Mouse (Mus musculus): ENCODE measurements around the gene Lamc1. TPM values are rescaled to one million over a fixed set of nuclear protein-coding genes. Genes with fewer than 3 reads are reported as not detected.

Gene Lamc1
- polyA plus RNA-seq (2012; rRNA removed): 13.0 and 15.7 TPM in 2 replicates

DNA sequence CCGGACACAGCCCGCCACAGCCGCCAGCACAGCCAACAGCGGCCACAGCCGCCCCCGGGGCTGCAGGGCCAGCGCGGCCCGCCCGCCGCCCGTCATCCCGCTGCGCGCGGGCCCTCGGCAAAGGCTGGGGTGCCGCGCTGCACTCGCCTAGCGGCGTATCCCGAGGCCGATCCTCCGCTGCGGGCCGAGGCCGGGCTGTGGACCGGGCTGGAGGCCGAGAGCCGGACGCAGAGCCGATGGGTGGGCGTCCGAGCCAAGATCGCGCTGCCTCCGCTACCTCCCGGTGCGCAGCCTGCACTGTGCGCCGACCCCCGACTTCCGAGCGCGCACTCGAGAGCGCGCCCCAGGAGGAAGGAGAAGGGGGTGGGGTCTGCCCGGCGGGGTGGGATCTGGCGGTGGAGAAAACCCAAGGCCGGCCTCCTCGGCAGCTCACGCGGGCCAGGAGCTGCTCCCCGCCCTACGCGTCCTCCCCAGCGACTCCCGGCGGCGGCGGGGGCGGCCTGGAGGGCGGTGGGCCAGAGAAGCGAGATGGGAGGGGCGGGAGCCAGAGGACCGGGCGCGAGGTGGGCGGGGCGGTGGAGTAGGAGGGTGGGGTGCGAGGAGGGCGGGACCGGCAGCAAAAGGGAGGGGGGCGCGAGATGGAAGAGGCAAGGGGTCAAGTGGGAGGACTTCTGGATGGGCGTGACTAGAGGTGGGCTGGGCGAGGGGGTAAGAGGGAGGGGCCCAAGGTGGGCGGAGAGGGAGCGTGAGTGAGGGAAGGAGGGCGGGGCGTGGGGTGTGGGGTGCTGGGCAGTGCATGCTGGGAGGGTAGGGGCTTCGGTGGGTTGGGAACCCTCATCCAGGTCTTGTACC lies at the start of gene Lamc1:
TSS of gene Lamc1 (minus strand) at position 343 of the 852 bp plus-strand sequence.
- WGBS: under 1% methylated on average over 85 of the region's 85 CpGs
- Histone ChIP-seq H3K4me1 (ENCODE audit: control insufficient read depth, insufficient read depth, insufficient read length) (peaks cover 6% of the 10 kb centered on the region), H3K27me3 (ENCODE audit: control insufficient read depth, insufficient read depth, low read length) (no peaks in the 10 kb centered on the region; the same call in 1 of the 2 replicates), H3K27ac (ENCODE audit: insufficient read depth, low read length) (peak within 1 kb of the TSS; percentile 72), H3K36me3 (ENCODE audit: control insufficient read depth, insufficient read depth, low read length) (no peaks in the 10 kb centered on the region), H3K4me3 (ENCODE audit: extremely low read depth, insufficient read depth, insufficient read length) (peak within 1 kb of the TSS; percentile 97)
- TF ChIP-seq CTCF (IDR thresholded peaks at IDR 0.05; ENCODE audit: extremely low read depth, insufficient read depth, insufficient read length, insufficient replicate concordance) (no peak), POLR2A (IDR thresholded peaks at IDR 0.05; ENCODE audit: low read depth, low read length) (peak; percentile 35; the same call in 1 of the 2 replicates)
- peak; percentile 55 to 80 for DNase-seq (ENCODE audit: low read depth in 1 of 2, low spot score in 2 of 2)

- no peaks in the 10 kb centered on the region for H3K4me1 ChIP-seq (ENCODE audit: control insufficient read depth, insufficient read depth, insufficient read length)
- no peak overlapping the region for H3K27ac ChIP-seq (ENCODE audit: insufficient read depth, low read length)
- H3K4me3 ChIP-seq (ENCODE audit: extremely low read depth, insufficient read depth, insufficient read length): no peak overlapping the region
- no peaks in the 10 kb centered on the region for H3K27me3 ChIP-seq (ENCODE audit: control insufficient read depth, insufficient read depth, low read length)
- no peak for DNase-seq (ENCODE audit: low read depth in 1 of 2, low spot score in 2 of 2)
- TF ChIP-seq CTCF (IDR thresholded peaks at IDR 0.05; ENCODE audit: extremely low read depth, insufficient read depth, insufficient read length, insufficient replicate concordance) (no peak), POLR2A (IDR thresholded peaks at IDR 0.05; ENCODE audit: low read depth, low read length) (no peak)
- 93% methylated on average over 9 of the region's 9 CpGs for WGBS
- H3K36me3 ChIP-seq (ENCODE audit: control insufficient read depth, insufficient read depth, low read length): no peaks in the 10 kb centered on the region
These were observed 48.2 kb upstream of the Lamc1 start for GRCm38 (mm10) chr1:153380746-153381282.

DNA sequence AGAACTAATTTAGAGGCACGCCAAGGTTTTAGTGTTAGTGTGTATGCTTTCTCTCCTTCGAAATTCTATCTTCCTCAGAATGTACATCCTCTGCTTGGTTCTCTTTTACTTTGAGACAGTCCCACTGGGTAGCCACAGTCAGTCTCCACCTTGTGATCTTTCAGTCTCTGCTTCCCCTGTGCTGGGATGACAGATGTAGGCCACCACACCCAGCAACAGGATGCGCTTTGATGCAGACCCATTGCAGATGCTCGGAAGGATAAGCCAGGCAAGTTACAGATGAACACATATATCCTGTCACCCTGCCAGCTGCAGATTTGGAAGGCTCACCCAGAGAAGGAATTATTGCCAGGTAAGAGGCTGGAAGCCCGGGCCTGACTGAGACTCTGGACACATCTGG lies 47.2 kb upstream of the Lamc1 start:
- Histone ChIP-seq H3K27ac (ENCODE audit: insufficient read depth, low read length) (no peak overlapping the region), H3K36me3 (ENCODE audit: control insufficient read depth, insufficient read depth, low read length) (no peaks in the 10 kb centered on the region), H3K4me1 (ENCODE audit: control insufficient read depth, insufficient read depth, insufficient read length) (no peaks in the 10 kb centered on the region), H3K27me3 (ENCODE audit: control insufficient read depth, insufficient read depth, low read length) (no peaks in the 10 kb centered on the region), H3K4me3 (ENCODE audit: extremely low read depth, insufficient read depth, insufficient read length) (no peak overlapping the region)
- WGBS: 75% methylated on average over 5 of the region's 5 CpGs
- TF ChIP-seq POLR2A (IDR thresholded peaks at IDR 0.05; ENCODE audit: low read depth, low read length) (no peak), CTCF (IDR thresholded peaks at IDR 0.05; ENCODE audit: extremely low read depth, insufficient read depth, insufficient read length, insufficient replicate concordance) (no peak)
- no peak for DNase-seq (ENCODE audit: low read depth in 1 of 2, low spot score in 2 of 2)

DNA sequence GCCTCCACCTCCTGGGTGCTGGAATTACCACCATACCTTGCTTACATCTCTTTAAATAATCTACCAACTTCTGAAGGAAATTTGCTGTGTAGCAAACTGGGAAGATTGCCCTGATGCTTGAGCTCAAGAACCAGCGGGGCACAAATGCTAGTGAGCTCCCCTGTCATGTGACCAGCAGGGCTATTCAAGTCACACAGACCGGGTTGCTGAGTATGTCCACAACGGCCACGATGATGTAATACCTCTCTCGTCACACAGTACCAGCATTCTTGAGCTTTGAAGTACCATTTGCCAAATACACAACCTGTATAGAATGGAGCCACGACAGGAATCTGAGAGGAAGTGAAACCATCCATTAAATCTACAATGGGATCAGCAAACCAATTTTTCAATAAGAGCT lies 46.0 kb upstream of the Lamc1 start:
- Histone ChIP-seq H3K4me1 (ENCODE audit: control insufficient read depth, insufficient read depth, insufficient read length) (no peaks in the 10 kb centered on the region), H3K27ac (ENCODE audit: insufficient read depth, low read length) (no peak overlapping the region), H3K27me3 (ENCODE audit: control insufficient read depth, insufficient read depth, low read length) (no peaks in the 10 kb centered on the region), H3K4me3 (ENCODE audit: extremely low read depth, insufficient read depth, insufficient read length) (no peak overlapping the region), H3K36me3 (ENCODE audit: control insufficient read depth, insufficient read depth, low read length) (no peaks in the 10 kb centered on the region)
- DNase-seq (ENCODE audit: low read depth in 1 of 2, low spot score in 2 of 2): no peak
- no peak for TF ChIP-seq POLR2A (IDR thresholded peaks at IDR 0.05; ENCODE audit: low read depth, low read length)
- TF ChIP-seq CTCF (IDR thresholded peaks at IDR 0.05; ENCODE audit: extremely low read depth, insufficient read depth, insufficient read length, insufficient replicate concordance): no peak
- 66% methylated on average over 6 of the region's 6 CpGs for WGBS

- no peaks in the 10 kb centered on the region for H3K4me1 ChIP-seq (ENCODE audit: control insufficient read depth, insufficient read depth, insufficient read length)
- WGBS: 83% methylated on average over 6 of the region's 6 CpGs
- no peaks in the 10 kb centered on the region for H3K36me3 ChIP-seq (ENCODE audit: control insufficient read depth, insufficient read depth, low read length)
- no peaks in the 10 kb centered on the region for H3K27me3 ChIP-seq (ENCODE audit: control insufficient read depth, insufficient read depth, low read length)
- H3K27ac ChIP-seq (ENCODE audit: insufficient read depth, low read length): no peak overlapping the region
- TF ChIP-seq CTCF (IDR thresholded peaks at IDR 0.05; ENCODE audit: extremely low read depth, insufficient read depth, insufficient read length, insufficient replicate concordance): no peak
- no peak for TF ChIP-seq POLR2A (IDR thresholded peaks at IDR 0.05; ENCODE audit: low read depth, low read length)
- no peak overlapping the region for H3K4me3 ChIP-seq (ENCODE audit: extremely low read depth, insufficient read depth, insufficient read length)
- no peak for DNase-seq (ENCODE audit: low read depth in 1 of 2, low spot score in 2 of 2)
These were observed 43.9 kb upstream of the Lamc1 start for GRCm38 (mm10) chr1:153376446-153376845.

GRCm38 (mm10) chr1:153374136-153374535 lies 41.5 kb upstream of the Lamc1 start:
- DNase-seq (ENCODE audit: low read depth in 1 of 2, low spot score in 2 of 2): no peak
- no peak overlapping the region for H3K27ac ChIP-seq (ENCODE audit: insufficient read depth, low read length)
- WGBS: 82% methylated on average over 4 of the region's 4 CpGs
- TF ChIP-seq CTCF (IDR thresholded peaks at IDR 0.05; ENCODE audit: extremely low read depth, insufficient read depth, insufficient read length, insufficient replicate concordance): no peak
- no peak for TF ChIP-seq POLR2A (IDR thresholded peaks at IDR 0.05; ENCODE audit: low read depth, low read length)
- H3K36me3 ChIP-seq (ENCODE audit: control insufficient read depth, insufficient read depth, low read length): no peaks in the 10 kb centered on the region
- no peaks in the 10 kb centered on the region for H3K27me3 ChIP-seq (ENCODE audit: control insufficient read depth, insufficient read depth, low read length)
- no peaks in the 10 kb centered on the region for H3K4me1 ChIP-seq (ENCODE audit: control insufficient read depth, insufficient read depth, insufficient read length)
- H3K4me3 ChIP-seq (ENCODE audit: extremely low read depth, insufficient read depth, insufficient read length): no peak overlapping the region

DNA sequence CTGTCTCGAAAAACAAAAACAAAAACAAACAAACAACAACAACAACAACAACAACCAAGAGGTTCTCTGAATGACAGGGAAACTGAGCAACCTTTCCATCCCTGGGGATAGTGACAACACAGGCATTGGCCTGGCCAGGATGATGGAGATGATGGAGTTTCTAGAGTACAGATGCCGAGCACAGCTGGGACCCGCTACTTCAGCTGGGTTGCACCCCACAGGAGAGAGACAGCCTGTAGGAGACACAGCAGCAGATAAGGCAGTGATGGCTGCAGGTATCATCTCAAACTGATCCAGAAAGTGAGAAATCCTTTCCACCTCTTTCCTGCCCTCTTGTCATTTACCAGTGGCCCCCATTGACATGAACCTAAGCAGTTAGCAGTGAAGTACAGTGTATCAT lies 39.3 kb upstream of the Lamc1 start:
- Histone ChIP-seq H3K27me3 (ENCODE audit: control insufficient read depth, insufficient read depth, low read length) (no peaks in the 10 kb centered on the region), H3K4me3 (ENCODE audit: extremely low read depth, insufficient read depth, insufficient read length) (no peak overlapping the region), H3K36me3 (ENCODE audit: control insufficient read depth, insufficient read depth, low read length) (no peaks in the 10 kb centered on the region), H3K4me1 (ENCODE audit: control insufficient read depth, insufficient read depth, insufficient read length) (no peaks in the 10 kb centered on the region), H3K27ac (ENCODE audit: insufficient read depth, low read length) (no peak overlapping the region)
- TF ChIP-seq CTCF (IDR thresholded peaks at IDR 0.05; ENCODE audit: extremely low read depth, insufficient read depth, insufficient read length, insufficient replicate concordance): no peak
- no peak for TF ChIP-seq POLR2A (IDR thresholded peaks at IDR 0.05; ENCODE audit: low read depth, low read length)
- 95% methylated on average over 3 of the region's 3 CpGs for WGBS
- DNase-seq (ENCODE audit: low read depth in 1 of 2, low spot score in 2 of 2): no peak

All from spleen, adult 2 months (tissue).